Mouse (Mus musculus): ENCODE measurements around the gene Supt4a. TPM values are rescaled to one million over a fixed set of nuclear protein-coding genes. Genes with fewer than 3 reads are reported as not detected.
A peak's percentile ranks its signal among the peaks of the same experiment; 100 is the strongest.

Supt4a gene
- polyA plus RNA-seq, 1 experiment from 2014 or later = 165 TPM

- Histone ChIP-seq H3K27me3 (no peaks in the 10 kb centered on the region), H3K4me2 (no peak overlapping the region), H3K27ac (replicated peaks) (no peak overlapping the region), H3K4me3 (no peak overlapping the region), H3K9ac (no peak overlapping the region), H3K4me1 (replicated peaks) (peaks cover 2% of the 10 kb centered on the region), H3K9me3 (no peaks in the 10 kb centered on the region), H3K36me3 (no peaks in the 10 kb centered on the region)
- 72% methylated on average over 5 of the region's 5 CpGs for WGBS
- no peak for ATAC-seq (ENCODE audit: low read depth)
Measured at GRCm38 (mm10) chr11:87754603-87755002, 17.3 kb downstream of the Supt4a start.

DNA sequence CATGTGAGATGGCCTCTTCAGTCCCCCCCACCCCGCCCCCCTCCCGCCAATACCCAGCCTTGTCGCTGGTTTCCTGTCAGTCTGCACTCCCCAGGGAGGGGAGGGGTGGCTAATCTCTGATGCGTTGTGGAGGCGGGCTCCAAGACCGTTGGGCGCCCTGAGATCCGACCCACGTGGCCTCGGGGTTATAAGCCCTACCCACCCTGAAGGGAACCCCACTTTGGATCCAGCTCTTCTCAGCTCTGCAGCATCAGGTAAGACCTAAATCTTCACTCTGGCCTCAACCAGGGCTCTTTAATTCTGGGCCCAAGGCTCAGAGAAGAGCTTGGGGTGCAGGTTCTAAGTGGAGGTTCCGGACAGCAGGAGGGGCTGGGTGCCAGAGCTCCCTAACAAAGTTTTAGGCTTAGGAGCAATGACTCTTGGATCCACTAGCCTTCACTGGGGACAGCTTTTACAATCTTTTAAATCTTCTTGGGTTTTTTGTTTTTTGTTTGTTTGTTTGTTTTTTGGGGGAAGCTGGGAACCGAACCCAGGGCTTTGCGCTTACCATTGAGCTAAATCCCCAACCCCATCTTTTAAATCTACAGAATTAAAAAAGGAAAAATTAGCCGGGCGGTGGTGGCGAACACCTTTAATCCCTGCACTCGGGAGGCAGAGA lies 18.1 kb downstream of the Supt4a start:
- Histone ChIP-seq H3K27me3 (no peaks in the 10 kb centered on the region; the same call in 1 of the 2 replicates), H3K36me3 (no peaks in the 10 kb centered on the region), H3K27ac (replicated peaks) (no peak overlapping the region), H3K9ac (no peak overlapping the region), H3K4me3 (no peak overlapping the region), H3K4me2 (no peak overlapping the region), H3K4me1 (replicated peaks) (peaks cover 9% of the 10 kb centered on the region), H3K9me3 (no peaks in the 10 kb centered on the region)
- whole genome bisulfite sequencing = 75% methylated on average over 17 of the region's 17 CpGs
- no peak for ATAC-seq (ENCODE audit: low read depth)

DNA sequence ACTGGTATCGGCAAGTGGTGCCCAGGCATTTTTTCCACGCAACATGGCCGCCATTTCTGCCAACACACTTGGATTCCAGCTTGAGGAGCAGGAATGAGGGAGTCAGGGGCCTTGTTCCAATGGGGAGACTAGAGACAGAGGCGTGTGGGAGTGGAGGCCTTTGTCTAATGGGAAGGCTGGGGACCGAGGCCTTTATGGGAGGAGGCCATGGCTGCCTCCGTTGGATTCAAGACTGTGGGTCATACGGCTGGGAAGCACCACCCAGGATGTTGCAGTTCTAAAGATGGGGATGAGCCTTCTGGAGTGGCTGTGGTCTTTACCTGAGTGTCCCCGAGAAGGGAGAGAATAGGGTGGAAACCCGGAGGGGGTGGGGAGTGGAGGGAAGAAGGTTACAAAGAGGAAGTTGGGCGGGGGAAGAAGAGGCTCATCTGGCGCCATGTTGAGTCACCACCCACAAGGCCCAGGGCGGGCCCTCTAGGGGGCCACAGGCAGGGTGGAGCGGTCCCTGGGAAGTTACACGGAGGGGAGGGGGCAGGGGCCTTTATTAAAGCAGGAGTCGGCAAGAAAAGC lies 19.0 kb downstream of the Supt4a start:
- Histone ChIP-seq H3K9me3 (no peaks in the 10 kb centered on the region), H3K27me3 (peaks cover 2% of the 10 kb centered on the region), H3K27ac (replicated peaks) (no peak overlapping the region), H3K9ac (no peak overlapping the region), H3K4me1 (replicated peaks) (peaks cover 17% of the 10 kb centered on the region), H3K4me2 (no peak overlapping the region), H3K4me3 (no peak overlapping the region), H3K36me3 (no peaks in the 10 kb centered on the region)
- WGBS = 88% methylated on average over 15 of the region's 15 CpGs
- ATAC-seq (ENCODE audit: low read depth) = no peak

DNA sequence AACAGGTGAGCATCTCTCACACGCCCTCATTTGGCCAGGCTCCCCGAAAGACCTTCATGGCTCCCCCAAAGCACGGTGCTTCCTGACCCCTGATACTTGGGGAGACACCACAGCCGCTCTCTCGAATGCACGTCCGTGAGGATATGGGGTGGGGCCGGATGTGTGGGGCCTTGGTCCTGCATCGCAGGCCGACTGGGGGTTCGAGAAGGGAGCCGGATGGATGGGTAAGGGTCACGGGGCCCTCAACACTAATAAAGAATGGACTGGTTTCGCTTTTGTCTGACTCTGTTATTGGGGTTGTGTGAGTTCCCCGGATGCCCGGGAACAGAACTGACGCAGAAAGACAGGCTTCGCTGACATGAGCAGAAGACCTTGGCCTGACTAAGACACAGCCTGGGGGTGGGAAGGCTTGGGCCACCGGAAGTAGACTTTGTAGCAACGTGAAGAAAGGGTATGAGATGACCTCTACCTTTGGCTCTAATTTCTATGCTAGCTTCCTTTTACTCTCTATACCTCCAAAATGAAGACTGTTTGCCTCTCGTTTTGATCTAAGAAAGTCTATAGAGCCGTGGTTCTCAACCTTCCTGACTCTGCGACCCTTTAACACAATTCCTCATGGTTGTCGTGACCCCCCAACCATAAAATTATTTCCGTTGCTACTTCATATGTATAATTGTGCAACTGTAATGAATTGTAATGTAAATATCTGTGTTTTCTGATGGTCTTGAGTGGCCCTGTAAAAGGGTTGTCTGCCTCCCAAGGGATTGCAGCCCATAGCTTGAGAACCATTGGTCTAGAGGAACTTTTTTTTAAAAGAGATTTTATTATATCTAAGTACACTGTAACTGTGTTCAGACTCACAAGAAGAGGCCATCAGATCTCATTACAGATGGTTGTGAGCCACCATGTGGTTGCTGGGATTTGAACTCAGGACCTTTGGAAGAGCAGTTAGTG lies 19.9 kb downstream of the Supt4a start:
- Histone ChIP-seq H3K4me3 (no peak overlapping the region), H3K27ac (replicated peaks) (no peak overlapping the region), H3K27me3 (peaks cover 12% of the 10 kb centered on the region), H3K9ac (no peak overlapping the region), H3K4me2 (no peak overlapping the region), H3K36me3 (no peaks in the 10 kb centered on the region), H3K9me3 (no peaks in the 10 kb centered on the region), H3K4me1 (replicated peaks) (peaks cover 26% of the 10 kb centered on the region)
- WGBS = 88% methylated on average over 25 of the region's 25 CpGs
- no peak for ATAC-seq (ENCODE audit: low read depth)

DNA sequence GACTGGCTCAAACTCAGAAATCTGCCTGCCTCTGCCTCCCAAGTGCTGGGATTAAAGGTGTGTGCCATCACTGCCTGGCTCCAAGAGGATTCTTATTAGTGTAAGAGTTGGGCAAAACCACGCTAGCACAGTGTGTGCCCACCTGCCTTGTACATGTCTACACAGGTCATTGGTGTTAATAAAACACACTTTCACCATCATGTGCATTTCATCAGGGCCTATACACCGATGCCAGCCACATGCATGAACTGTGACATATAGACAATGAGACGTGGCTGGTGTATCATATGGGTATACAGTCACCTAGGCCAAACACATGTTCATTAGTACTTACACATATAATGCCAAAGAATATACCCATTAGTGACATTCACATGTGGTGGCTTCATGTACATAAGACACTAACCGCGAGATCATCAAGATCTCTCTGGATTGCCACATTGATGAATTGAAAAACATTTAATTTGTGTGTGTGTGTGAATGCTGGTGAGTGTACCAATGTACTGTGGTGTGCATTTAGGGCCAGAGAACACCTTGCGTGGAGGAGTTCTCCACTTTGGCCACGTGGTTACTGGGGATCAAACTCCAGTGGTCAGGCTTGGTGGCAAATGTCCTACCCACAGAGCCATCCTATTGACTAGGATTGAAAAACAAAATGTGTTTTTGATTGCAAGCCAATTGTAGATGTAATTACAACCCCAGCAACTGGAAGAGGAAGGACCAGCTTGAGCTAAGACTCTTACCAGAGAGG lies 21.0 kb downstream of the Supt4a start:
- no peak for ATAC-seq (ENCODE audit: low read depth)
- WGBS = 82% methylated on average over 7 of the region's 7 CpGs
- H3K4me3 ChIP-seq = no peak overlapping the region

DNA sequence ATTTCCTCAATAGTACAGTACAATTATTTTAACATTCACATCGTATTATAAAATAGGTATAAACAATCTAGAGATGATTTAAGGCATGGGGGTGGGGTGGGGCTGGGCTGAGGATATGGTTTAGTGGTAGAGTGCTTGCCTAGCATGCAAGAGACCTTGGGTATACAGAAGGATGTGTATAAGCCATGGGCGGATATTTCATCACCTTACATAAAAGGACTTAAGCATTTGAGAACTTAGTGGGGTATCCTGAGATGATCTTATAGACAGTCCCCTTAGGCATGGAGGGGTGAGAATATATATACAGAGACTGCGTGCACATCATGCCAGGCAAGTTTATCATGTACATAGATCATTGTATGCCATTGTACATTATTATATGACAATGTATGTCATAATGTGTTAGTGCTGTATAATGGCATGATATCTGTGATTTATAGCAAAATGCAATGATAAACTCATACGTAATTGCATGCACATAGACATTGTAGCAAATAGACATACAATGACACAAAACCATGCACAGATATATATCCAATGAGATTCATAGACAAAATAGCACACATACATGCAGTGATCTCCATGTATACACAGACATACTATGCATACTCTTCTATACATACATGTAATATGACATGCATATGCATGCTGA lies 21.7 kb downstream of the Supt4a start:
- no peak overlapping the region for H3K4me3 ChIP-seq
- H3K9ac ChIP-seq = no peak overlapping the region
- peaks cover 26% of the 10 kb centered on the region for H3K27me3 ChIP-seq
- no peak overlapping the region for H3K27ac ChIP-seq (replicated peaks)
- H3K4me2 ChIP-seq = no peak overlapping the region
- H3K36me3 ChIP-seq = no peaks in the 10 kb centered on the region
- H3K9me3 ChIP-seq = no peaks in the 10 kb centered on the region
- 71% methylated on average over 4 of the region's 4 CpGs for WGBS
- ATAC-seq (ENCODE audit: low read depth) = no peak
- peaks cover 44% of the 10 kb centered on the region for H3K4me1 ChIP-seq (replicated peaks)

More for the DNA sequence above, 21.0 kb downstream of the Supt4a start:
- Histone ChIP-seq H3K4me2 (no peak overlapping the region), H3K27me3 (peaks cover 22% of the 10 kb centered on the region), H3K27ac (replicated peaks) (no peak overlapping the region), H3K4me1 (replicated peaks) (peaks cover 37% of the 10 kb centered on the region), H3K9ac (no peak overlapping the region), H3K9me3 (no peaks in the 10 kb centered on the region), H3K36me3 (no peaks in the 10 kb centered on the region)

DNA sequence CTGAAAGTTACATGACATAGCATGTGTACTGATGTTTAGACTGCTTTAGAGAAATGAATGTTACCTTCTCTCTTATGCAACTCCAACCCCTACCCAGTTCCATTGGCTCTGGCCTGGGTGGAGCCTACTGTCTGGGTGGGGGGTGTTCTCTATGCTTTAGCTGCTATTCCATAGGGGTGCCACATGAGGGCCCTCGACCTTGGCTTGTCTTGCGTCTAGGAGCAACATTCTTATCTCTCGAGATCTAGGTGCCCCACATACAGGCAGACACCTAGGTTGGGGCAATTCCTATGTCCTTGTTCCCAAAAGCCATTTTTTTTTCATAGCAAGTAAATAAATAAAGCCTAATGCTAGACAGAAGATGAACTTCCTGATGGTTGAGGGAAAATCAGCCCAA lies 22.3 kb downstream of the Supt4a start:
- Histone ChIP-seq H3K4me1 (replicated peaks) (peaks cover 49% of the 10 kb centered on the region), H3K9me3 (no peaks in the 10 kb centered on the region), H3K27me3 (peaks cover 28% of the 10 kb centered on the region), H3K9ac (peak overlapping the region; percentile 85; the same call in 1 of the 2 replicates), H3K27ac (replicated peaks) (peak overlapping the region; percentile 88), H3K36me3 (no peaks in the 10 kb centered on the region), H3K4me2 (peak overlapping the region; percentile 96), H3K4me3 (no peak overlapping the region)
- 12% methylated on average over 3 of the region's 3 CpGs for WGBS
- no peak for ATAC-seq (ENCODE audit: low read depth)

DNA sequence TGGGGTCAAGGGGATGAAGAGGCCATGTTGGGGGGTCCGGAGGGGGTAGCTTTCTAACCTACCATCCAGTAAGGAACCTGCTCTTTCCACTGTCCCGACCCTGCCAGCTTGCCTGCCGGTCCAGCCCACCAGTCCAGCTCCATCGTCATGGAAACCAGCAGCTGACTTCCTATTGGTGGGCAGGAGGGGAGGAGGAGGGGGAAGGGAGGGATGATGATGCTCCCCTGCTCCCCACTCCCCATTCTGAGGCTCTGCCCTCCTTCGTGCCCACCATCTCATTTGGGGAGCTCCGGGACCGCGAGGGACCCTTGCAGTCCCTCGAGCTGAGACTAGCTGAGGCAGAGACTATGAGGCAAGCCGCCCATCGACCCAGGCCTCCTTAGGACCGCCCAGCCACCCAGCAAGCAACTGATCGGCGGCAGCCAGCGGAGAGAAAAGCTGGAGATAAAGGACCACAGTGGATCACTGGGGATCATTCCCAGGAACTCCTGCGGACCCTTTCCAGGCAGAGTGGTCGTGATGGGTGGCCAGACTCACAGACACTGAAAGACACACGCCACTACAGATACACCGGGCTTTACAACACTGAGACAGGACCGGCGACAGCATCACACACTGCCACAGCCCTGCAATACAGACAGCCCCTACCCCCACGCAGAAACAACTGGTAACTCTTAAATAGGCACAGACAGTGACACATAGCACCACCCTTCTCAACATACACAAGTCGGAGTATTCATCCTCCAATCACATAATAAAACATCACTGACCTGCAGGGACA lies 23.1 kb downstream of the Supt4a start, which contains the start of gene Tspoap1:
TSS of gene Tspoap1 (plus strand) at position 241 of the 781 bp plus-strand sequence.
- H3K9ac ChIP-seq = peak within 1 kb of the TSS; percentile 85
- 6% methylated on average over 23 of the region's 23 CpGs for WGBS
- peak; percentile 78 for ATAC-seq (ENCODE audit: low read depth)
- H3K4me1 ChIP-seq (replicated peaks) = peaks cover 58% of the 10 kb centered on the region
- H3K27ac ChIP-seq (replicated peaks) = peak within 1 kb of the TSS; percentile 88
- H3K36me3 ChIP-seq = no peaks in the 10 kb centered on the region
- no peaks in the 10 kb centered on the region for H3K9me3 ChIP-seq
- peak within 1 kb of the TSS; percentile 68 for H3K4me3 ChIP-seq
- peaks cover 37% of the 10 kb centered on the region for H3K27me3 ChIP-seq
- peak within 1 kb of the TSS; percentile 96 for H3K4me2 ChIP-seq

DNA sequence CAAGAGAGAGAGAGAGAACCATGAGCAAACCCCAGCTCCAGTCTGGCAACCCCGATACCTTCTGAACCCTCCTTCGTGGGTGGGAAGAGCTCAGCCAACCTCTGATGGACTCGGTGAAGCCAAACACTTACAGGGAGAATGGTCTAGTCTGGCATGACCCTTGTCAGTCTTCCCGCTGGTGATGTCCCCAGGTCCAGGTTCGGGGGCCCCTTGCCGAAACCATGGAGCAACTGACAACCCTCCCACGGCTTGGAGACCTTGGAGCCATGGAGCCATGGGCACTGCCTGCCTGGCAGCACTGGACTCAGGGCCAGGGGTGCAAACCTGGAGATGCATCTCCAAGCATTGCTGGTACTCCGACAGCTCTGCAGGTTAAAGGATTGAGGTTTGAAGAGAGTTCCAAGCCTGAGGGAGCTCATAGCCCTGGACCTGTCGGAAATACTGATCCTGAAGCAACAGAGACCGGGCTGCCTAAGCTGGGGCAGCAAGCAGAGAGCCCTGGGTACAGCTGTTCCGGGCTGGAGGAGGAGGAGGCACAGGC lies 23.9 kb downstream of the Supt4a start:
- Histone ChIP-seq H3K4me2 (peak overlapping the region; percentile 96), H3K4me1 (replicated peaks) (peaks cover 59% of the 10 kb centered on the region), H3K27me3 (peaks cover 45% of the 10 kb centered on the region), H3K9me3 (no peaks in the 10 kb centered on the region), H3K9ac (peak overlapping the region; percentile 85), H3K36me3 (0 out of 2 replicates have a peak, but pooled peaks cover under 1% of the 10 kb centered on the region), H3K4me3 (peak overlapping the region; percentile 68), H3K27ac (replicated peaks) (no peak overlapping the region; the same call in 1 of the 2 replicates)
- no peak for ATAC-seq (ENCODE audit: low read depth)
- 60% methylated on average over 11 of the region's 11 CpGs for WGBS

GRCm38 (mm10) chr11:87761806-87762701 lies 24.7 kb downstream of the Supt4a start:
- H3K4me3 ChIP-seq = peak overlapping the region; percentile 68
- peak overlapping the region; percentile 84; the same call in 1 of the 2 replicates for H3K27ac ChIP-seq (replicated peaks)
- 75% methylated on average over 14 of the region's 14 CpGs for WGBS
- peaks cover 59% of the 10 kb centered on the region for H3K4me1 ChIP-seq (replicated peaks)
- H3K27me3 ChIP-seq = peaks cover 53% of the 10 kb centered on the region
- H3K9ac ChIP-seq = peak overlapping the region; percentile 85
- H3K4me2 ChIP-seq = peak overlapping the region; percentile 96
- ATAC-seq (ENCODE audit: low read depth) = no peak
- 0 out of 2 replicates have a peak, but pooled peaks cover 7% of the 10 kb centered on the region for H3K36me3 ChIP-seq
- no peaks in the 10 kb centered on the region for H3K9me3 ChIP-seq

All from neural tube, embryonic 13.5 days (tissue).